Mouse (Mus musculus) c-Kit-negative CD71-positive TER-119-positive erythroid progenitor cells, embryonic 14.5 days (primary cell): ENCODE measurements around the gene Dtl.
A peak's percentile ranks its signal among the peaks of the same experiment; 100 is the strongest.

Source experiments
- DNase-seq: peaks from one replicate; pipeline ENCODE4 v3.0.0-alpha.2; 2013; ENCODE audit warnings: low read depth, low spot score

The Dtl gene

DNA sequence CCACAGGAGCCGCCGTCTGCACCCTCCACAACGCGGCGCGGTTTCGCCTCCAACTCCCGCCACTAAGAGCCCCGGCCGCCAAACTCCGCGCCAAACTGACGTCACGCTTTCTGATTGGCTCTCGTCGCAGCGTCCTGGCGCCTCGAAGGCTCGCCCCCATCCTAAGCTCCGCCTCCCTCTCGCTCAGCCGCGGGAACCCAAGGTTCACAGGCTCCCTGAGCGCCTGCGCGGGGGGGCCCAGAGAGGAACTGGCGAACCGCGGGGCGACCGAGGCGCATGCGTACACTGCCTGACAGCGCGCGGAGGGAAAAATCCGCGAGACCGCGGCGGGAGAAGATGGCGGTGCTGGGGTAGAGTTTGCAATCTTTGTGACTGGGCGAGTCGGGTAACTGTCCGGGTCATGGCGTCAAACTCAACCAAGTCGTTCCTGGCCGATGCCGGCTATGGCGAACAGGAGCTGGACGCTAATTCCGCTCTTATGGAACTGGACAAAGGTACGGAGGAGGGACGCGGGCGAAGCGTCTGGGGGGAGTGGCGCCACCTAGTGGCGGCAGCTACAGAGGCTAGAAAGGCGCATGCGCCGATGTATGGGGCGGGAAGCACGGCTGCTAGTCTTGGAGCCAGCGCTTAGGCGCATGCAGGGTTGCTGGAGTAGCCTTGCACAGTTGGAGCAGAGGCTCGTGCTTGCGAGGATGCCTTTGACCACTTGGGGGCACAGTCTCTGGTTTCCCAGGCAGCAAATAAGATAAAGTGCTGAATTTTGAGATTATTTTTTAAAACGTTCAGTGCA, at the start of gene Dtl, which contains the start of gene Ints7:
TSS of gene Dtl (minus strand) at position 87 of the 790 bp plus-strand sequence.
TSS of gene Ints7 (plus strand) at position 179 of the 790 bp plus-strand sequence.
- DNase-seq = peak; percentile 100

DNA sequence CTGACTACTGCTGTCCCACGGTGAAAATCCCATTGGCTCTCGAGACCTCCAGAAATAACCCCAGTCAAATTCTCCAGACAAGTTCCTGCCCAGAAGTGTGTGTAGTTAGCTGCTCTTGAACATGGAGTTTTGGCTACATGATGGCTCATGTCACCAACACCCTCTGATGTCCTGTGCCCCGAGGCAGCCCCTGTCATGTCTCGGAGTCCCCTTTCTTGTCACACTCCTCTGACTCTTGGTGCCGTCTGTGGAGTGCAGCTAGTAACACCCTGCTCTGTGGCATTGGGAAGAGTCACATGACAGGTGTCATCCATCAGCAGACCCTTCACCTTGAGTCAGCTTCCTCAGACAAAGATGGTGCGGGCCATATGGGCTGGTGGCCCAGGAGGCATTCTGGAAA, 49.7 kb upstream of the Dtl start:
- no peak for DNase-seq

GRCm38 (mm10) chr1:191624492-191624891, 49.1 kb upstream of the Dtl start:
- DNase-seq = no peak

GRCm38 (mm10) chr1:191622801-191623200, 47.5 kb upstream of the Dtl start:
- DNase-seq = no peak

DNA sequence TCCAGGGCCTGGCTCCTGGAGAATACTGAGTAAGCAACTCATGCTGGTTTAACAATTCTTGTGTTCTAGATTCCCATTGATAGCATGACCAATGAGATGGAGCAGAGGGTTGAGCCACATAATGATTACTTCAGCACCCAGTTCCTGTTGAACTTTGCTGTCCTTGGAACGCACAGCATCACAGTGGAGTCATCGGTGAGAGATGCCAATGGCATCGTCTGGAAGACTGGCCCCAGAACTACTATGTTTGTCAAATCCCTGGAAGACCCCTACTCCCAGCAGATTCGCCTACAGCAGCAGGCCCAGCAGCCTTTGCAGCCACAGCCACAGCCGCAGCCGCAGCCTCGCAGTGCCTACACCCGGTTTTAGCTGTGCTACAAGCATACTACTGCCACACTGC, 45.8 kb upstream of the Dtl start:
- DNase-seq = no peak

- no peak for DNase-seq
These were observed 42.9 kb upstream of the Dtl start for GRCm38 (mm10) chr1:191618067-191618766.

DNA sequence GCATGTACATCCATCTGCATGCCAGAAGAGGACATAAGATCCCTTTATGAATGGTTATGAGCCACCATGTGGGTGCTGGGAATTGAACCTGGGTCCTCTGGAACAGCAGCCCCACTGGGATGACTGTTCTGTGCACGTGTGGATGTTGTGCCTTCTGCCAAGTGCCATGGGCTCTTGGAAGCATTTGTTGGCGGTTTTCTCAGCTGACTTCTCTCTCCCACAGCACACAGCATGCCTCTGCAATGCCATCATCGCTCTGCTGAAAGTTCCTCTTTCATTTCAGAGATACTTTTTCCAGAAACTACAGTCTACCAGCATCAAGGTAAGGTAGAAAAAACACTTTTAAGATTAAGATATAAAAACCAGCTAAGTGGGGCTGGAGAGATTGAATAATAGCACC, 42.2 kb upstream of the Dtl start:
- no peak for DNase-seq

GRCm38 (mm10) chr1:191616245-191616644, 40.9 kb upstream of the Dtl start:
- no peak for DNase-seq

- no peak for DNase-seq
These were observed 37.5 kb upstream of the Dtl start for GRCm38 (mm10) chr1:191612877-191613276.

- DNase-seq = no peak
These were observed 36.3 kb upstream of the Dtl start for GRCm38 (mm10) chr1:191611686-191612085.

GRCm38 (mm10) chr1:191610357-191610756, 35.0 kb upstream of the Dtl start:
- no peak for DNase-seq

GRCm38 (mm10) chr1:191609578-191609977, 34.2 kb upstream of the Dtl start:
- DNase-seq = no peak

DNA sequence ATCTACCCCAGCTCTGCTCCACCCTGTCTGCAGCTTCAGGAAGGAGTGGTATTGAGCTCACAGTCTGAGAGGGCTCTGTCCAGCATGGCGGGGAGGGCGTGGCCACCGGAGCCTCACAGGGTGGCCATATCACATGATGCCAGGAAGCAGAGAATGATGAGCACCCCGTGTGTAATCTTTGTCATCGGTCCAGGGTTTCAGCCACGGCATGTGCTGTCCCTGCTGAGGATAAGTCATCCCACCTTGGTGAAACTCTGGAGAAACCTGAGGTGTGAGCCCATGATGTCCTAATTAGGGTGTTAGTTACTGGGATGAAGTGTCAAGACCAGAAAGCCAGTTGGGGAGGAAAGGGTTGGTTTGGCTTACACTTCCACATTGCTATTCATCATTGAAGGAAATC, 33.7 kb upstream of the Dtl start:
- no peak for DNase-seq

- DNase-seq = no peak
These were observed 29.3 kb upstream of the Dtl start for GRCm38 (mm10) chr1:191604690-191605089.

- DNase-seq = no peak
These were observed 23.9 kb upstream of the Dtl start for GRCm38 (mm10) chr1:191599210-191599609.

- no peak for DNase-seq
These were observed 20.7 kb upstream of the Dtl start for GRCm38 (mm10) chr1:191596076-191596475.

DNA sequence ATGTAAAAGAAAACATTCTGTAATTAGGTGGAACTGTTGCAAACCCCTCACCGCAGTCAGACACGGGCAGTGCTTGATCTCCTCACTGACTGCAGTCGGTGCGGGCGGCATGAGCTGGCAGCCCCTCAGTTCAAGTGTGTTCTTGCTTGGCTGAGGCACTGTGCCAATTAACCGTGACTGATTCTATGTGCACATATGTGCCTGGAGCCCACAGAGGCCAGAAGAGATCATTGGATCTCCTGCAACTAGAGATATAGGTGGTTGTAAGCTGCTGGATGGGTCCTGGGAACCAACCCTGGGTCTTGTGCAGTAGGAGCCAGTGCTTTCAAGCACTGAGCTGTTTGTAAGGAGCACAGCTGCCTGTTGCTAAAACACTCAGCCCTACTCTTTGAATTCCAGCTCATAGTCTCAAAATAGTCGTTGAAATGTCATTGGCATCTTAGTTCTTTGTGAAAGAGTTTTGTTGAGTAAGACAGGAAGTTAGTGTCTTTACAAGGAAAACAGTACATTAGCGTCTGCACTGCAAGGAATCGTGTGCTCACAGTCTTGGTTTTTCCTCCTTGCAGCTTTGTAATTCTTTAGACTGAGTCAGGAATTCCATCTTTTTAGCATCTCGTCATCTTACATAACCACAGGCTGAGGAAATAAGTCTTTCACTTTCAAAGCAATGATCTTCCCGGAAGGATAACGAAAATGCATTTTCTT, 16.8 kb upstream of the Dtl start:
- DNase-seq = no peak

- no peak for DNase-seq
These were observed 13.4 kb upstream of the Dtl start for GRCm38 (mm10) chr1:191588749-191589148.

DNA sequence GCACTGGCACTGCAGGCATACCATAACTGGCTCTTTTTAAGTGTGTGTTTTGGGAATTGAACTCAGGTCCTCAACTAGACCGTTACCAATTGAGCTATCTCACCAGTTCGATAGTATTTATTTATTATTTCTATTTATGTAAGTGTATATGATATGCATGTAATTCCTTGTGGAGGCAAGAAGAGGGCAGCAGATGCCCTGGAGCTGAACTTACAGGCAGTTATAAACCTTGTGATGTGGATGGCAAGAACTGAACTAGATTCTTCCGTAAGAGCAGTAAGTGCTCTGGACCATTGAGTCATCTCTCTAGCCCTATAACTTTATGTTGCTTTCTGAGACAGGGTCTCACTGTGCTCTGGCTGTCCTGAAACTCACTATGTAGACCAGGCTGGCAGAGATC, 11.7 kb upstream of the Dtl start:
- DNase-seq = no peak

DNA sequence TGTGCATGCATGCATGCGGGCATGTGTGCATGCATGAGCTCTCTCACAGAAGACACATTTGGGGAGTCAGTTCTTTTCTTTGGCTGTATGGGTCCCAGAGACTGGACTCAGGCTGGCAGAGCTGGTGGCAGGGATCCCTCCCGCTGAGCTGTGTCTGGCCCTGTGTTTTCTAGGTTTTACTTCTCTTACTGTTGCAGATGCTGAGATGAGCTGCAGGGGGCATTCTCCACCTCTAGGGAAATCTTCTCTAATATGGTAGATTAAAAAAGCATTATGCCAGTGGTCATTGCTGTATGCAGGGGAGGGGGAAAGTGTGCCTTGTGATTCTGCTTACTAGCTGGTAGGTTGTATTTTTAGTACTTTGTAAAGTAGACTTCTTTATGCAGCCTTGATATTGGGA, 10.4 kb upstream of the Dtl start:
- DNase-seq = no peak

DNA sequence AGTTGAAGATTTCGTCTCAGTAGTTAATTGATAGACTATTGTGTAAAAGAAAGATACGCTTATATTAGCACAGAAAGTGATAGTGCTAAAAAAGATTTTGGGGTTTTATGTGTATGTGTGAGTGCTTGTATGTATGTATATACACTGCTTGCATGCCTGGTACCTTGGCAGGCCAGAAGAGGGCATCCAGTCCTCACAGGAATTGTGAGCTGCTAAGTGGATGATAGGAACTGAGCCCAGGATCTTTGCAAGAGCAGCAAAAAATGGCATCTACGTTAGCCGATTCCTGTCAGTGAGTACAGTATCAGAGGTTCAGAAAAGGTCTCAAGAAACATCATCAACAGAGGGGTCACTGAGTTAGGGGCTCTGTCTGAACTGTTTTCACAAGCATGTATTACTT, 9.1 kb upstream of the Dtl start:
- DNase-seq = no peak

GRCm38 (mm10) chr1:191583836-191584235, 8.5 kb upstream of the Dtl start:
- no peak for DNase-seq
